Mouse (Mus musculus): ENCODE results near the gene Olfr923. TPM values are rescaled to one million over a fixed set of nuclear protein-coding genes. Genes with fewer than 3 reads are reported as not detected.
A peak's percentile ranks its signal among the peaks of the same experiment; 100 is the strongest.
"Not testable (repeated sequence)": the region's sequence is repeated elsewhere in the genome, so short reads cannot be mapped to it uniquely, and the experiment has no call there.

Gene Olfr923
- polyA plus RNA-seq (2016; fragmentation: Nextera tagmentation; extraction: Ambion mirVana): not detected in 2 replicates

DNA sequence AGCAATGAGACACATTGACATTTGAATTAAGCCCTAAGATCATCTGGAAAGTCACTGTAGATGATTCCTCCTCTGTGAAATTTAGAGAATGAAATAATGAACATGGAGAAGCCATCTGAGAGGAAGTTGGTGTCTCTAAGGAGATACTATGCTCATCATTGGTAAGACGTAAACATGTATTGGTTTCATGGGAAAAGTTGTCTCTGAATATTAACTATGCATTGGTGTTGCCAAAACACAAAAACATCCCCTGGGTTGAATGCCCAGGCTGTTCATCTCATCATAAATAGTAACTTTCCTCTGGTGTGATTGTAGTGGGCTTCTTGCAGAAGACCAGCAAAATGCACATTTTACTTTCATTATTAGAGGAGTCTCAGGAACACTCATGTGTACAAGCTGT is at the start of gene Olfr923:
Olfr923 (plus strand) TSS at position 301 of the 400 bp plus-strand sequence.
- Histone ChIP-seq H3K4me3 (no peak within 1 kb of the TSS), H3K4me1 (no peaks in the 10 kb centered on the region), H3K27ac (no peak within 1 kb of the TSS), H3K27me3 (ENCODE audit: insufficient read depth, poor library complexity, severe bottlenecking) (no peaks in the 10 kb centered on the region), H3K36me3 (no peaks in the 10 kb centered on the region), H3K9me3 (no peaks in the 10 kb centered on the region)
- WGBS: 81% methylated on average over 1 of the region's 1 CpGs
- no peak for DNase-seq (ENCODE audit: low spot score)

DNA sequence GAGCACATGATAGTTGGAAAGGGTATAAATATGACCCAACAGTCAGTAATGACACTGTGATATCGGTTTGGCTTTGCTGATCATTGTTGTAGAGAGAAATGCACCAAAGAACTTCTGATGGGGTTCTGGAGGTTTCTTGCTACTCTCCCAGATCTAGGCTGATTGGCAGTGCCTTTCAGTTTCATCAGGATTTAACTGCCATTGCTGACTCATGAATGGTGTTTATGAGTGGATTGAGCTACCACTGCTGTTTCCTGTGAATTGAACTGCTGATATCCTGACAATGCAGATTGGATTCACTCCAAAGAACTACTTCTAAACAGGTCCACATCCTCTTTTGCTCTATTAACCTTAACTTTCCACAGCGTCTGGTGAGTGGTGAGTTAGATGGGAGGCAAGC is 33.7 kb upstream of the Olfr923 start:
- H3K36me3 ChIP-seq: no peaks in the 10 kb centered on the region
- 82% methylated on average over 2 of the region's 2 CpGs for WGBS

DNA sequence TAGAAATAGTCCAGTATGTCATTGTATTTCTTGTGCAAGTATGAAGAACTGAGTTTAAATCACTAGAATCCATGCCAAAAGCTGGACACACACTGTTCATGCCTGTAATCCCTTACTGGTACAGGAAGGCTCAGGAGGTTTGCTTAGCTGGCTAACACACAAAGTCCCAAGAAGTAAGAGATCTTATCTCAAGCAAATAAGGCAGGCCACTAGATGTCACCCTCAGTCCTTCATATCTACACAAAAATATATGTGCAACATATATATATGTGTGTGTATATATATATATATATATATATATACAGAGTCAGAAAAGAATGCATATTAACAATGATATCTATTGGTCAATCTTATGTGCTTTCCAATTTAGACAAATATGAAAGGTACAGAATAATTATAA is 20.6 kb upstream of the Olfr923 start:
- Histone ChIP-seq H3K36me3 (no peaks in the 10 kb centered on the region), H3K27me3 (ENCODE audit: insufficient read depth, poor library complexity, severe bottlenecking) (no peaks in the 10 kb centered on the region), H3K27ac (no peak overlapping the region), H3K9me3 (no peaks in the 10 kb centered on the region), H3K4me3 (no peak overlapping the region), H3K4me1 (no peaks in the 10 kb centered on the region)
- DNase-seq (ENCODE audit: low spot score): no peak

More for the DNA sequence above, 33.7 kb upstream of the Olfr923 start:
- Histone ChIP-seq H3K4me3 (no peak overlapping the region), H3K27ac (no peak overlapping the region), H3K9me3 (no peaks in the 10 kb centered on the region), H3K4me1 (no peaks in the 10 kb centered on the region), H3K27me3 (ENCODE audit: insufficient read depth, poor library complexity, severe bottlenecking) (no peaks in the 10 kb centered on the region)
- no peak for DNase-seq (ENCODE audit: low spot score)

DNA sequence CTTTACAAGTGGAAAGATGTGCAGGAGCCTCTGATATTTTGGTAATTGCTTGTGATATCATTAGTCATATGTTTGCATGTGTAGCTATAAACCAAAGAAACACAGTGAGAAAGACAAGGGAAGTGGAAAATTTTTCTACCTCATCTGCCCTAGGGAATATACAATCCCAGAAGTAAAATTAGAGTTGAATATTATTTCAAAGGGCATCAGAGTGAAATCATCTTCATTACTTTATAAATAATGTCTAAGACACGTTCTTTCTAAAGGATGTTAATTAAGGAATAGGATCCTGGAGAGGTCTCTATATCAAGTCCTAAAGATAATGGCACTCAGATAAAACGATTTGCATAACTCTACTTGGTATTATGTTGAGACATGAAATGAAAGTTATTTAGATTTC is 12.0 kb upstream of the Olfr923 start, which contains the start of gene Olfr922:
Olfr922 (plus strand) TSS at position 301 of the 400 bp plus-strand sequence.
- Histone ChIP-seq H3K27ac (no peak within 1 kb of the TSS), H3K9me3 (no peaks in the 10 kb centered on the region), H3K36me3 (no peaks in the 10 kb centered on the region), H3K27me3 (ENCODE audit: insufficient read depth, poor library complexity, severe bottlenecking) (no peaks in the 10 kb centered on the region), H3K4me1 (no peaks in the 10 kb centered on the region), H3K4me3 (no peak within 1 kb of the TSS)
- DNase-seq (ENCODE audit: low spot score): no peak
- WGBS: 68% methylated on average over 2 of the region's 2 CpGs

DNA sequence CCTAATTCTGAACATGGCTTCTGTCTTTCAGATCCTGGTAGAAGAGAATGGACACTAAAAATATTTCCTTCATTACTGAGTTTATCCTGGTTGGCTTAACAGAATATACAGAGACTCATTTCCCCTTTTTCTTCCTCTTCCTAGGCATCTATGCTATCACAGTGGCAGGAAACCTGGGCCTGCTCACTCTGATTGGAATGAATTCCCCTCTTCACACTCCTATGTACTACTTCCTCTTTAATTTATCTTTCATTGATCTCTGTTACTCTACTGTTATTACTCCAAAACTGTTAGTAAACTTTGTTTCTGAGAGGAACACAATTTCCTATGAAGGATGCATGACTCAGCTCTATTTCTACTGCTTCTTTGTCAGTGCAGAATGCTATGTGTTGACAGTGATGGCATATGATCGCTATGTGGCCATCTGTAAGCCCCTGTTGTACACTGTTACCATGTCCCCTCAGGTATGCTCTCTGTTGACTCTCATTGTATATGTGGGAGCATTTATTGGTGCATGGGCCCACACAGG is 10.8 kb upstream of the Olfr923 start:
- no peak overlapping the region for H3K27ac ChIP-seq
- no peaks in the 10 kb centered on the region for H3K36me3 ChIP-seq
- WGBS: 83% methylated on average over 1 of the region's 1 CpGs
- H3K4me1 ChIP-seq: no peaks in the 10 kb centered on the region
- H3K4me3 ChIP-seq: no peak overlapping the region
- H3K9me3 ChIP-seq: no peaks in the 10 kb centered on the region
- no peak for DNase-seq (ENCODE audit: low spot score)
- H3K27me3 ChIP-seq (ENCODE audit: insufficient read depth, poor library complexity, severe bottlenecking): no peaks in the 10 kb centered on the region

DNA sequence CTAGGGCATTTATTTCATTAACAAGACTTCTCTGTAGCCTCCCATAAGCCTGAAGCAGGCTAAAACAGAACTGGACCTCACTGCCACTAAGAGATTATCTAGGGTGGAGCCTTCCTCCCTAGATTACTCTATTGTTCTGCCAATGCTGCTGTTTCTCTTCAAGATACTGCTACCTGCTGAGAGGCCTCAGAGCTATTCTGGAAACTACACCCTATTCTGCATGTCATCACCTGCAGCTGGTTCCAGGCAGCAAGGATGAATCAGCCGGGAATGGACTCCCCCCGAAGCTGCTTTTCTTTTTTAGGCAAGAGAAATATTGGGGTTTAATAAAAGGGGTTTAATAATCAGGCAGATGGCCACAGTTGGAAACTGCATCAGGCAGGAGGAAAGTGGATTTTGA is 6.7 kb downstream of the Olfr923 start:
- peak; percentile 72 for DNase-seq (ENCODE audit: low spot score)
- no peaks in the 10 kb centered on the region for H3K9me3 ChIP-seq
- 24% methylated on average over 2 of the region's 2 CpGs for WGBS
- H3K4me1 ChIP-seq: no peaks in the 10 kb centered on the region
- H3K27ac ChIP-seq: no peak overlapping the region
- H3K4me3 ChIP-seq: no peak overlapping the region
- H3K27me3 ChIP-seq (ENCODE audit: insufficient read depth, poor library complexity, severe bottlenecking): no peaks in the 10 kb centered on the region
- no peaks in the 10 kb centered on the region for H3K36me3 ChIP-seq

DNA sequence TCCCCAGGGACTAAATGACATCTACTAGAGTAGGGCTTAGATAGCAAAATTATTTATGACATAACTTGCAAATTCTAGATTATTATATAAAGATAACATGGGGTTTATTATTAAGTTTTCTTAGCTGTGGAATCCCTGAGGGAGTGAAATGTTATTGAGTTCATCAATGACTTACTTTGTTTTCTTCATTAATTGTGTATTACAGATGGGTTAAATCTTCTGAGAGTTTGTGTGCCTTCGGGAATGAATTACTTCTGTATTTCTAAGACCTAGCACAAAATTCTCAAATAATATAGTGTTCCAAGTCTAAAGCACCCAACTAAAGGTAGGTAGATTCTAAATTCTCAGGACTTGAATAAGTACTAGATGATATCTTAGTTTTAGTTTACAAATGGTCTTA is 17.8 kb downstream of the Olfr923 start, which contains the start of gene Olfr924:
Olfr924 (plus strand) TSS at position 301 of the 400 bp plus-strand sequence.
- Histone ChIP-seq H3K36me3 (no peaks in the 10 kb centered on the region), H3K27me3 (ENCODE audit: insufficient read depth, poor library complexity, severe bottlenecking) (no peaks in the 10 kb centered on the region), H3K4me3 (no peak within 1 kb of the TSS), H3K27ac (no peak within 1 kb of the TSS), H3K4me1 (no peaks in the 10 kb centered on the region), H3K9me3 (no peaks in the 10 kb centered on the region)
- WGBS: 83% methylated on average over 1 of the region's 1 CpGs
- no peak for DNase-seq (ENCODE audit: low spot score)

DNA sequence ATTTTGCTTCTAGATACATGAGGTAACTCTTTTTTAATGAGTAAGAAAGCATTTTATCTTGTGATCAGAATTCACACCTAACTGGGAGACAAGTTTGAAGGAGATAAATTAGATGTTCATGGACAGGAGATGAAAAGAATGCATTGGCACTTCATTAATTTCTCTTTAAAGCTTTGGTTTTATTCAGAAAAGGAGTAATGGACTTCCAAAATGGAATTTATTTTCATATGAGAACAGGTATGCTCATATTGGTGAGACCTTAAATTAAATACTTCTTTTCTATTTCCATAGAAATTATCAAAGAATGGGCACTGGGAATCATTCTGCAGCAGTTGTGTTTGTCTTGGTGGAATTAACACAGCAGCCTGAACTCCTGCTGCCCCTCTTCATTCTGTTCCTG is 28.4 kb downstream of the Olfr923 start, which contains the start of gene Olfr26:
Olfr26 (plus strand) TSS at position 301 of the 400 bp plus-strand sequence.
- Histone ChIP-seq H3K36me3 (no peaks in the 10 kb centered on the region), H3K27me3 (ENCODE audit: insufficient read depth, poor library complexity, severe bottlenecking) (no peaks in the 10 kb centered on the region), H3K27ac (no peak within 1 kb of the TSS), H3K4me3 (no peak within 1 kb of the TSS), H3K4me1 (no peaks in the 10 kb centered on the region), H3K9me3 (no peaks in the 10 kb centered on the region)
- DNase-seq (ENCODE audit: low spot score): no peak

DNA sequence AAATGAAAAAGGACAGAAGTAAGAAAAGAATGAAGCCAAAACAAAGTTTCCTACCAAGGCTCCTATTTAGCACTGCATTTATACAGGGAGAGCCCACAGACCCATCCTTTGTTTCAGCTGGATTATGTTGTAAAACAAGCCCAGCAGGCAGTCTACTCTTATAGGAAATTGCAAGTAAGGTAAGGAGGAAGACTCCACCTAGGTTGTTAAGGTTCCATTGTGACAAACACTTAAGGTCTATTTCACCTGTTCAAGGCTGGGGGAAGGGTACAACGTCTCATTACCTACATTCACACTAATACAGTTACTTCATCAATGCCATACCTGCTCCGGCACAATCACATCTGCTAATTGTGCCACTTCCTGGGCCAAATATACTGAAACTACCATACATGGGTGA is 48.5 kb downstream of the Olfr923 start:
- DNase-seq (ENCODE audit: low spot score); H3K4me3 ChIP-seq; H3K27me3 ChIP-seq (ENCODE audit: insufficient read depth, poor library complexity, severe bottlenecking); H3K36me3 ChIP-seq; H3K27ac ChIP-seq; H3K4me1 ChIP-seq; H3K9me3 ChIP-seq: not testable (repeated sequence)
- WGBS: 54% methylated on average over 2 of the region's 2 CpGs

DNA sequence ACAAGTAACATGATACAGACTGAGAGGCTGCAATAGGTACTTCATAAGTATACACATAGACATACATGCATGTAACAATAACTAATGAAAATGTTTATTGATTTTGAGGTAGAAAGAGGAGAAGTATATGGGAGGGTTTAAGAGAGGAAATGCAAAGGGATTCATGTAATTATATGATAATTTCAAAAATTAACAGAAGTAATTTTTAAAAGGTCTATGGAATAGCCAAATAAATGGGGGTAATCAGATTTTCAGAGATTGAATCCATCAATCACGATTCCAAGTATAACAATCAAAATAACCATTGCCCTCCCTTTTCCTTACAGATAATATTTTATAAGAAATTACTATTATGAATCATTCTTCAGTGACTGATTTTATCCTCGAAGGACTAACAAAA is 50.5 kb downstream of the Olfr923 start, which contains the start of gene Olfr926:
Olfr926 (plus strand) TSS at position 301 of the 400 bp plus-strand sequence.
- no peak for DNase-seq (ENCODE audit: low spot score)
- Histone ChIP-seq H3K27me3 (ENCODE audit: insufficient read depth, poor library complexity, severe bottlenecking) (no peaks in the 10 kb centered on the region), H3K4me1 (no peaks in the 10 kb centered on the region), H3K36me3 (no peaks in the 10 kb centered on the region), H3K4me3 (no peak within 1 kb of the TSS), H3K9me3 (peaks cover 10% of the 10 kb centered on the region; the same call in 1 of the 2 replicates), H3K27ac (no peak within 1 kb of the TSS)
- 68% methylated on average over 2 of the region's 2 CpGs for WGBS

Other genes starting within 250 kb of the Olfr923 start
- gene Olfr912, start 246.4 kb upstream of the Olfr923 start, polyA plus RNA-seq (2016; fragmentation: Nextera tagmentation; extraction: Ambion mirVana): not detected in 2 replicates
- not detected in 2 replicates for gene Olfr913, start 233.8 kb upstream of the Olfr923 start, polyA plus RNA-seq (2016; fragmentation: Nextera tagmentation; extraction: Ambion mirVana)
- not detected in 2 replicates for gene Olfr914, start 221.4 kb upstream of the Olfr923 start, polyA plus RNA-seq (2016; fragmentation: Nextera tagmentation; extraction: Ambion mirVana)
- gene Olfr916, start 166.7 kb upstream of the Olfr923 start, polyA plus RNA-seq (2016; fragmentation: Nextera tagmentation; extraction: Ambion mirVana): not detected in 2 replicates
- gene Olfr917, start 160.7 kb upstream of the Olfr923 start, polyA plus RNA-seq (2016; fragmentation: Nextera tagmentation; extraction: Ambion mirVana): not detected in 2 replicates
- gene Olfr918, start 151.9 kb upstream of the Olfr923 start, polyA plus RNA-seq (2016; fragmentation: Nextera tagmentation; extraction: Ambion mirVana): not detected in 2 replicates
- gene Olfr919, start 122.9 kb upstream of the Olfr923 start, polyA plus RNA-seq (2016; fragmentation: Nextera tagmentation; extraction: Ambion mirVana): not detected in 2 replicates
- gene Vwa5a, start 108.3 kb upstream of the Olfr923 start, polyA plus RNA-seq (2016; fragmentation: Nextera tagmentation; extraction: Ambion mirVana): 10.2 and 16.5 TPM in 2 replicates
- 0.03 TPM in 1 of 2 replicates, not detected in the other for gene Olfr920, start 74.2 kb upstream of the Olfr923 start, polyA plus RNA-seq (2016; fragmentation: Nextera tagmentation; extraction: Ambion mirVana)
- gene Olfr921, start 53.5 kb upstream of the Olfr923 start, polyA plus RNA-seq (2016; fragmentation: Nextera tagmentation; extraction: Ambion mirVana): not detected in 2 replicates
- not detected in 2 replicates for gene Olfr922, start 11.9 kb upstream of the Olfr923 start, polyA plus RNA-seq (2016; fragmentation: Nextera tagmentation; extraction: Ambion mirVana)
- gene Olfr924, start 17.9 kb downstream of the Olfr923 start, polyA plus RNA-seq (2016; fragmentation: Nextera tagmentation; extraction: Ambion mirVana): not detected in 2 replicates
- gene Olfr26, start 28.5 kb downstream of the Olfr923 start, polyA plus RNA-seq (2016; fragmentation: Nextera tagmentation; extraction: Ambion mirVana): not detected in 2 replicates
- not detected in 2 replicates for gene Olfr926, start 50.6 kb downstream of the Olfr923 start, polyA plus RNA-seq (2016; fragmentation: Nextera tagmentation; extraction: Ambion mirVana)
- not detected in 2 replicates for gene Olfr930, start 103.3 kb downstream of the Olfr923 start, polyA plus RNA-seq (2016; fragmentation: Nextera tagmentation; extraction: Ambion mirVana)
- not detected in 2 replicates for gene Olfr933, start 145.8 kb downstream of the Olfr923 start, polyA plus RNA-seq (2016; fragmentation: Nextera tagmentation; extraction: Ambion mirVana)
- not detected in 2 replicates for gene Olfr934, start 161.8 kb downstream of the Olfr923 start, polyA plus RNA-seq (2016; fragmentation: Nextera tagmentation; extraction: Ambion mirVana)
- gene Olfr935, start 173.1 kb downstream of the Olfr923 start, polyA plus RNA-seq (2016; fragmentation: Nextera tagmentation; extraction: Ambion mirVana): not detected in 2 replicates
- gene Olfr146, start 196.8 kb downstream of the Olfr923 start, polyA plus RNA-seq (2016; fragmentation: Nextera tagmentation; extraction: Ambion mirVana): not detected in 2 replicates
- not detected in 2 replicates for gene Olfr937, start 238.4 kb downstream of the Olfr923 start, polyA plus RNA-seq (2016; fragmentation: Nextera tagmentation; extraction: Ambion mirVana)

Data from heart, embryonic 10.5 days (tissue).